Comparison of ENCODE assay signal across 35 mouse cellular contexts in the genomic region with DNA sequence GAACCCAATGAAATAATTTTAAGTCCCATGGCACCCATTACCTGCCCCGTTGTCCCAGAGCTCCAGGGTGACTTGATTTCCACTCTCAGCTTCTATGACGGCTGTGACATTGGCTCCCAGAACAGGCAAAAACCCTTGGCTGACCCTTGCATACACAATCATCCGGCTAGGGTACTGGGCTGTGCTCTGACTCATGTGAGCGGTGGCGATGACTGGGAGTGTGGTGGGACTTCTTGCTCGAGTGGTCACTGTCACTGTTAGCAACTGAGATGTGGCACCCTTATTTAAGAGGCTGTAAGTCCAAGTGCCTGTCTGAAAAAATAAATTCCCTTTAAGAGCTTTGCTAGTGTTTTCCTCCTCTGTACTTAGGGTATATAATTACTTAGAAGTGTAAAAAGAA. TPM values are rescaled to one million over a fixed set of nuclear protein-coding genes. Genes with fewer than 3 reads are reported as not detected.
DNase-seq lines count a peak whose midpoint lies in the region; ATAC-seq and TF ChIP-seq lines count a peak whose summit lies in the region.
"Had no signal": no experiment of that assay in that cellular context is flagged by ENCODE, and none has a peak within 500 bp of the region (broad histone marks: within the 10 kb centered on the region; RNA-seq: fewer than 3 reads in every experiment).

No protein-coding gene starts in this region.

- TF ChIP-seq CTCF in kidney, postnatal 0 days (IDR thresholded peaks at IDR 0.05; ENCODE audit: low read depth) = no peak
- no peak for TF ChIP-seq CTCF in Patski (IDR thresholded peaks at IDR 0.05)

- 0 out of 2 replicates have a peak, but pooled peaks have one; percentile 43 for ATAC-seq in kidney, postnatal 0 days (replicated peaks; ENCODE audit: low FRiP score, low read depth)
- peak; percentile 90 for ATAC-seq in Patski
- ATAC-seq: forebrain, embryonic 15.5 days; hindbrain, embryonic 16.5 days had no signal

- in situ Hi-C loops in Patski (cut with MboI; ENCODE audit: low pct_unique_long_range_greater_than_20kb) = loop anchor here (10.0 kb wide), 2 partner anchors 178 to 298 kb away; no protein-coding TSS in a partner anchor

- no peak overlapping the region for H3K27ac ChIP-seq in kidney, postnatal 0 days
- H3K27ac ChIP-seq: embryonic facial prominence, embryonic 10.5 days; embryonic facial prominence, embryonic 13.5 days; forebrain, embryonic 12.5 days; forebrain, embryonic 15.5 days; heart, embryonic 15.5 days; hindbrain, embryonic 10.5 days; hindbrain, embryonic 13.5 days had no signal

- no peak overlapping the region for H3K4me2 ChIP-seq in kidney, postnatal 0 days (ENCODE audit: low read length)
- H3K4me2 ChIP-seq: embryonic facial prominence, embryonic 13.5 days; forebrain, embryonic 12.5 days; forebrain, embryonic 15.5 days; heart, embryonic 12.5 days; heart, embryonic 15.5 days; hindbrain, embryonic 13.5 days had no signal

- peak; percentile 57 for DNase-seq in kidney, postnatal 0 days (ENCODE audit: low spot score)
- no peak for DNase-seq in kidney, postnatal 14 days
- DNase-seq in 3134 (ENCODE audit: extremely low read depth, insufficient read length, low spot score) = peak; percentile 10
- DNase-seq in 3T3-L1 (ENCODE audit: low read depth, low spot score) = peak; percentile 23
- DNase-seq in Patski (ENCODE audit: low read depth, low spot score) = peak; percentile 30
- DNase-seq in lung, postnatal 25 days (ENCODE audit: low spot score) = no peak
- no peak for DNase-seq in left cerebral cortex, postnatal 4 days
- DNase-seq: adrenal gland, postnatal 10 days; B cell, adult 2 months; cerebellum, adult 11 months; cerebellum, adult 2 months; cerebellum, adult 9-11 months; cerebellum, postnatal 25 days; embryo, embryonic 11 days; gastrocnemius, postnatal 25 days; heart, adult 18-20 months; heart, postnatal 10 days; heart, postnatal 36 days had no signal

- CTCF ChIA-PET in Patski (lab: Charles Lee) = interaction anchor here (1.1 to 1.3 kb wide), 5 partner anchors 9 to 200 kb away, joined by 3 to 6 read pairs (median 4); partner anchors contain the start of gene Clca3b

- H3K27me3 ChIP-seq in kidney, postnatal 0 days (ENCODE audit: insufficient read depth, low read length) = no peaks in the 10 kb centered on the region
- H3K27me3 ChIP-seq in Patski = no peaks in the 10 kb centered on the region
- H3K27me3 ChIP-seq: CH12.LX; embryonic facial prominence, embryonic 13.5 days; forebrain, embryonic 12.5 days; forebrain, embryonic 15.5 days; heart, embryonic 12.5 days; heart, embryonic 15.5 days; hindbrain, embryonic 13.5 days had no signal

- H3K9ac ChIP-seq in kidney, postnatal 0 days (ENCODE audit: low read depth, low read length) = no peak overlapping the region
- H3K9ac ChIP-seq: embryonic facial prominence, embryonic 13.5 days; forebrain, embryonic 12.5 days; forebrain, embryonic 15.5 days; heart, embryonic 12.5 days; heart, embryonic 15.5 days; hindbrain, embryonic 13.5 days had no signal

- POLR2A ChIA-PET in Patski (lab: Charles Lee) = interaction anchor here (0.8 kb wide), 1 partner anchor 382 kb away, joined by 3 read pairs; no protein-coding TSS in a partner anchor

- no peak overlapping the region for H3K4me3 ChIP-seq in kidney, postnatal 0 days (replicated peaks; ENCODE audit: low read depth, low read length)
- H3K4me3 ChIP-seq: embryonic facial prominence, embryonic 10.5 days; embryonic facial prominence, embryonic 13.5 days; erythroblast, embryonic 14.5 days; forebrain, embryonic 12.5 days; forebrain, embryonic 15.5 days; heart, embryonic 12.5 days; heart, embryonic 15.5 days; hindbrain, embryonic 10.5 days; hindbrain, embryonic 13.5 days had no signal

- WGBS in kidney, postnatal 0 days = 41% methylated on average over 6 of the region's 6 CpGs

- no peaks in the 10 kb centered on the region for H3K4me1 ChIP-seq in kidney, postnatal 0 days (replicated peaks; ENCODE audit: insufficient read depth, low read length)
- H3K4me1 ChIP-seq: embryonic facial prominence, embryonic 10.5 days; embryonic facial prominence, embryonic 13.5 days; forebrain, embryonic 12.5 days; forebrain, embryonic 15.5 days; heart, embryonic 12.5 days; heart, embryonic 15.5 days; hindbrain, embryonic 10.5 days; hindbrain, embryonic 13.5 days had no signal

- H3K36me3 ChIP-seq in kidney, postnatal 0 days (ENCODE audit: insufficient read depth, low read length) = no peaks in the 10 kb centered on the region
- H3K36me3 ChIP-seq: embryonic facial prominence, embryonic 10.5 days; embryonic facial prominence, embryonic 13.5 days; forebrain, embryonic 12.5 days; forebrain, embryonic 15.5 days; G1E; heart, embryonic 12.5 days; heart, embryonic 15.5 days; hindbrain, embryonic 10.5 days; hindbrain, embryonic 13.5 days had no signal

- intact Hi-C loops in left cerebral cortex, postnatal 4 days (cut with DNase I) = loop anchor here (10.0 kb wide), 2 partner anchors 198 to 308 kb away; no protein-coding TSS in a partner anchor

- H3K9me3 ChIP-seq in kidney, postnatal 0 days (replicated peaks; ENCODE audit: low read length) = no peaks in the 10 kb centered on the region
- H3K9me3 ChIP-seq: embryonic facial prominence, embryonic 10.5 days; embryonic facial prominence, embryonic 13.5 days; forebrain, embryonic 12.5 days; forebrain, embryonic 15.5 days; G1E; heart, embryonic 12.5 days; heart, embryonic 15.5 days; hindbrain, embryonic 10.5 days; hindbrain, embryonic 13.5 days had no signal

RNA-seq across cellular contexts. Expression of gene Clca3a2, which starts 8.0 kb away (rescaled TPM):
- polyA plus RNA-seq in kidney, postnatal 0 days (2015; fragmentation: Nextera tagmentation; extraction: Ambion mirVana) = 0.32 and 0.46 TPM in 2 replicates
- polyA plus RNA-seq in Patski (2021) = 0.30 TPM
- total RNA-seq in left cerebral cortex, postnatal 4 days (2021) = under 1 TPM; 0.50 to 0.95 TPM
- total RNA-seq: adrenal gland, adult 18-20 months; CH12.LX; gastrocnemius, adult 8-10 months; gastrocnemius, postnatal 25 days had no signal
- polyA plus RNA-seq: cerebellum, adult 2 months; embryonic facial prominence, embryonic 10.5 days; erythroblast, embryonic 14.5 days; forebrain, embryonic 15.5 days; G1E; hindbrain, embryonic 10.5 days; hindbrain, embryonic 13.5 days; hindbrain, embryonic 16.5 days had no signal

RNA-seq across cellular contexts. Expression of gene Clca3b, which starts 21.9 kb away (rescaled TPM):
- polyA plus RNA-seq in kidney, postnatal 0 days (2015; fragmentation: Nextera tagmentation; extraction: Ambion mirVana) = 0.06 and 0.08 TPM in 2 replicates
- polyA plus RNA-seq in Patski (2021) = 1.2 TPM
- total RNA-seq in left cerebral cortex, postnatal 4 days (2021) = not detected
- total RNA-seq: adrenal gland, adult 18-20 months; adrenal gland, postnatal 10 days; adrenal gland, postnatal 4 days; CH12.LX; gastrocnemius, adult 8-10 months; gastrocnemius, postnatal 25 days; heart, postnatal 10 days; heart, postnatal 36 days had no signal
- polyA plus RNA-seq: cerebellum, adult 2 months; cortical plate, adult 2 months; embryonic facial prominence, embryonic 10.5 days; embryonic facial prominence, embryonic 13.5 days; erythroblast, embryonic 14.5 days; forebrain, embryonic 12.5 days; forebrain, embryonic 15.5 days; G1E; gonadal fat pad, adult 2 months; heart, embryonic 12.5 days; heart, embryonic 15.5 days; hindbrain, embryonic 10.5 days; hindbrain, embryonic 13.5 days; hindbrain, embryonic 16.5 days had no signal

Comparison
In these comparisons a context has a peak if more than half of its experiments do, and no peak if none do; other contexts are left out.
1. DNase-seq: peak in kidney, postnatal 0 days (single experiment), 3134 (single experiment), 3T3-L1 (single experiment) and Patski (single experiment); none in kidney, postnatal 14 days (single experiment), lung, postnatal 25 days (single experiment) and left cerebral cortex, postnatal 4 days (single experiment).